Comparison of ENCODE assay signal across 10 mouse cellular contexts in the genomic region with DNA sequence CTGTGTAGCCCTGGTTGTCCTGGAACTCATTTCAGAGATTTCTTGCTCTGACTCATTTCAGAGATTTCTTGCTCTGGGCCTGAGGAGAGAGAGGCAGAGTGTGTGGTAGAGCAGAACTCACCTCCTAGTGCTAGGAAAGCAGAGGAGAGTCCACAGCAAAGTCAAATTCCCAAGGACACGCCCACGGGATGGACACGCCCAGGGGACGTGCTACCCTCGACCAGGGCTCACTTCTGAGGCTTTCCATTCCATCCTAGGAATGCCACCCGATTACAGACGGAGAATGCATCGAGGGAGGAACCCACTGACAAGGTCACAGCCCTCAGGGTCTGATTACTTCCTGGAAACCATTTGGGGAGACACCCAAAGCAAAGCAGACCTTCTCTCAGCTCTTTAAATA. TPM values are rescaled to one million over a fixed set of nuclear protein-coding genes. Genes with fewer than 3 reads are reported as not detected.
A peak's percentile ranks its signal among the peaks of the same experiment; 100 is the strongest.
DNase-seq lines count a peak whose midpoint lies in the region; ATAC-seq and TF ChIP-seq lines count a peak whose summit lies in the region.
"Had no signal": no experiment of that assay in that cellular context is flagged by ENCODE, and none has a peak within 500 bp of the region (broad histone marks: within the 10 kb centered on the region; RNA-seq: fewer than 3 reads in every experiment).

No protein-coding gene starts in this region.

- H3K36me3 ChIP-seq in heart, postnatal 0 days (replicated peaks; ENCODE audit: control insufficient read depth, insufficient read depth, low read length) = no peaks in the 10 kb centered on the region
- no peaks in the 10 kb centered on the region for H3K36me3 ChIP-seq in lung, embryonic 16.5 days (ENCODE audit: control insufficient read depth, insufficient read depth, low read length)
- H3K36me3 ChIP-seq: stomach, embryonic 15.5 days had no signal

- no peak overlapping the region for H3K4me2 ChIP-seq in heart, postnatal 0 days (ENCODE audit: low read depth, low read length)
- no peak overlapping the region for H3K4me2 ChIP-seq in lung, embryonic 16.5 days (ENCODE audit: low read depth, low read length)
- H3K4me2 ChIP-seq: stomach, embryonic 15.5 days had no signal

- TF ChIP-seq EP300 in heart, postnatal 0 days (IDR thresholded peaks at IDR 0.05; ENCODE audit: low read depth) = no peak

- H3K4me3 ChIP-seq in heart, postnatal 0 days (ENCODE audit: low read depth, low read length) = no peak overlapping the region
- H3K4me3 ChIP-seq in lung, embryonic 16.5 days (ENCODE audit: low read length) = no peak overlapping the region
- H3K4me3 ChIP-seq: myocyte; stomach, embryonic 15.5 days had no signal

- no peak overlapping the region for H3K9ac ChIP-seq in heart, postnatal 0 days (replicated peaks; ENCODE audit: low read depth, low read length)
- H3K9ac ChIP-seq in lung, embryonic 16.5 days (ENCODE audit: low read length) = no peak overlapping the region
- H3K9ac ChIP-seq: stomach, embryonic 15.5 days had no signal

- 2% methylated on average over 8 of the region's 8 CpGs for WGBS in heart, postnatal 0 days
- whole genome bisulfite sequencing in lung, embryonic 16.5 days = 11% methylated on average over 8 of the region's 8 CpGs

- no peaks in the 10 kb centered on the region for H3K9me3 ChIP-seq in heart, postnatal 0 days (replicated peaks; ENCODE audit: control insufficient read depth, low read length)
- H3K9me3 ChIP-seq in lung, embryonic 16.5 days (ENCODE audit: control insufficient read depth, low read length) = no peaks in the 10 kb centered on the region
- H3K9me3 ChIP-seq: stomach, embryonic 15.5 days had no signal

- no peaks in the 10 kb centered on the region for H3K27me3 ChIP-seq in heart, postnatal 0 days (ENCODE audit: control insufficient read depth, insufficient read depth, low read length)
- H3K27me3 ChIP-seq in lung, embryonic 16.5 days (ENCODE audit: control insufficient read depth, insufficient read depth, low read depth, low read length) = no peaks in the 10 kb centered on the region
- H3K27me3 ChIP-seq: stomach, embryonic 15.5 days had no signal

- no peak for TF ChIP-seq CTCF in heart, postnatal 0 days (IDR thresholded peaks at IDR 0.05; ENCODE audit: low read depth)

- peak; percentile 69 for ATAC-seq in heart, postnatal 0 days (ENCODE audit: insufficient read depth, low read depth)
- peak; percentile 56; the same call in 1 of the 2 replicates for ATAC-seq in lung, embryonic 16.5 days (ENCODE audit: low read depth)

- H3K4me1 ChIP-seq in heart, postnatal 0 days (ENCODE audit: control insufficient read depth, insufficient read depth) = peaks cover 27% of the 10 kb centered on the region
- H3K4me1 ChIP-seq in lung, embryonic 16.5 days (replicated peaks; ENCODE audit: control insufficient read depth, insufficient read depth, low read length) = no peaks in the 10 kb centered on the region
- H3K4me1 ChIP-seq: stomach, embryonic 15.5 days had no signal

- H3K27ac ChIP-seq in heart, postnatal 0 days (ENCODE audit: low read depth) = no peak overlapping the region
- no peak overlapping the region for H3K27ac ChIP-seq in lung, embryonic 16.5 days (ENCODE audit: low read length)
- H3K27ac ChIP-seq: stomach, embryonic 15.5 days had no signal

- DNase-seq in adrenal gland, adult (ENCODE audit: inconsistent age in 2 of 2, low spot score in 1 of 2) = peak; percentile 29 to 54
- no peak for DNase-seq in adrenal gland, postnatal 4 days (ENCODE audit: low spot score in 2 of 2)
- DNase-seq in adrenal gland, postnatal 14 days = peak; percentile 33
- DNase-seq in heart, postnatal 0 days (ENCODE audit: low spot score) = peak; percentile 44
- DNase-seq in right cerebral cortex, postnatal 10 days (ENCODE audit: low spot score in 2 of 2) = no peak
- DNase-seq in thymus, postnatal 36 days = no peak
- DNase-seq in cerebellum, adult 9-11 months = no peak

RNA-seq across cellular contexts. Expression of a gene that starts 39.9 kb away (rescaled TPM):
- 100 to 1,000 TPM; 129 to 150 TPM for total RNA-seq in adrenal gland, postnatal 4 days (2021)
- total RNA-seq in adrenal gland, postnatal 14 days (2021) = 226 TPM in 2 replicates
- 28.7 and 38.3 TPM in 2 replicates for total RNA-seq in heart, postnatal 0 days (2014; rRNA removed; ENCODE audit: low replicate concordance)
- 9.1 and 9.2 TPM in 2 replicates for polyA plus RNA-seq in heart, postnatal 0 days (2015; fragmentation: Nextera tagmentation; extraction: Ambion mirVana)
- 13.7 and 14.5 TPM in 2 replicates for polyA plus RNA-seq in lung, embryonic 16.5 days (2015; fragmentation: Nextera tagmentation; extraction: Ambion mirVana)

Comparison
In these comparisons a context has a peak if more than half of its experiments do, and no peak if none do; other contexts are left out.
1. DNase-seq: peak in adrenal gland, adult (2 of 2), adrenal gland, postnatal 14 days (single experiment) and heart, postnatal 0 days (single experiment); none in adrenal gland, postnatal 4 days (0 of 2), right cerebral cortex, postnatal 10 days (0 of 2), thymus, postnatal 36 days (0 of 2) and cerebellum, adult 9-11 months (single experiment).